Mouse (Mus musculus): ENCODE results near the gene Plagl1. TPM values are rescaled to one million over a fixed set of nuclear protein-coding genes. Genes with fewer than 3 reads are reported as not detected.

The Plagl1 gene
- polyA plus RNA-seq, 1 experiment from 2014 or later: 11.3 TPM

GRCm38 (mm10) chr10:13137906-13138305, 77.6 kb downstream of the Plagl1 start:
- 87% methylated on average over 6 of the region's 6 CpGs for WGBS (ENCODE audit: insufficient replicate concordance)
- no peak overlapping the region for H3K4me2 ChIP-seq (ENCODE audit: low read depth, low read length)
- ATAC-seq (no peak), DNase-seq (no peak)
- TF ChIP-seq CTCF (IDR thresholded peaks at IDR 0.05; ENCODE audit: low read depth) (no peak), EP300 (IDR thresholded peaks at IDR 0.05; ENCODE audit: low read depth) (no peak)
- H3K27ac ChIP-seq (ENCODE audit: low read depth): no peak overlapping the region
- no peaks in the 10 kb centered on the region for H3K36me3 ChIP-seq (replicated peaks; ENCODE audit: insufficient read depth, low read length)
- no peaks in the 10 kb centered on the region for H3K4me1 ChIP-seq (ENCODE audit: insufficient read depth)
- no peak overlapping the region for H3K4me3 ChIP-seq (ENCODE audit: low read depth, low read length)
- H3K9ac ChIP-seq (replicated peaks): no peak overlapping the region
- no peaks in the 10 kb centered on the region for H3K27me3 ChIP-seq (ENCODE audit: insufficient read depth, low read length)
- no peaks in the 10 kb centered on the region for H3K9me3 ChIP-seq (ENCODE audit: low read length)

DNA sequence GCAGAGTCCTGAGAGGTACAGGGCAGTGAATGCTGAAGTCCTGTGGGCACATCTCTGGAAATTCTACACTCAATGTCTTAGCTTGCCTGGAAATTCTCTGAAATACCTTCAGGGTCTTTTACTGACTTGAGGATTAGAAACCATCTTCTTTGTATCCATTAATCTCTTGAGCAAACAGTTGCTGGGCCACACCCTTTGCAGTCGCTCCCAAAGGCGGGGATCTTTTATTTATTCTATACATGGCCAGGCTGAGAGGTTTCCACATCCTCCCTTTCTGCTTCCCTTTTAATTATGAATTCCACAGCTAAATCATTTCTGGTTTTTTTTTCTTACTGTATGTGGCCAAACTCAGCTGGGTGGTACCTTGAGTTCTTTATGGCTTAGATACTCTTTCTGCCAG, 80.1 kb downstream of the Plagl1 start:
- TF ChIP-seq EP300 (IDR thresholded peaks at IDR 0.05; ENCODE audit: low read depth) (no peak), CTCF (IDR thresholded peaks at IDR 0.05; ENCODE audit: low read depth) (no peak)
- Histone ChIP-seq H3K9me3 (ENCODE audit: low read length) (no peaks in the 10 kb centered on the region), H3K27ac (ENCODE audit: low read depth) (no peak overlapping the region), H3K4me2 (ENCODE audit: low read depth, low read length) (no peak overlapping the region), H3K4me3 (ENCODE audit: low read depth, low read length) (no peak overlapping the region), H3K9ac (replicated peaks) (no peak overlapping the region), H3K4me1 (ENCODE audit: insufficient read depth) (no peaks in the 10 kb centered on the region), H3K27me3 (ENCODE audit: insufficient read depth, low read length) (no peaks in the 10 kb centered on the region), H3K36me3 (replicated peaks; ENCODE audit: insufficient read depth, low read length) (no peaks in the 10 kb centered on the region)
- WGBS (ENCODE audit: insufficient replicate concordance): 64% methylated on average over 2 of the region's 2 CpGs
- ATAC-seq (no peak), DNase-seq (no peak)

- DNase-seq (no peak), ATAC-seq (no peak)
- Histone ChIP-seq H3K4me3 (ENCODE audit: low read depth, low read length) (no peak overlapping the region), H3K36me3 (replicated peaks; ENCODE audit: insufficient read depth, low read length) (no peaks in the 10 kb centered on the region), H3K27ac (ENCODE audit: low read depth) (no peak overlapping the region), H3K4me2 (ENCODE audit: low read depth, low read length) (no peak overlapping the region), H3K27me3 (ENCODE audit: insufficient read depth, low read length) (no peaks in the 10 kb centered on the region), H3K9ac (replicated peaks) (no peak overlapping the region), H3K9me3 (ENCODE audit: low read length) (no peaks in the 10 kb centered on the region), H3K4me1 (ENCODE audit: insufficient read depth) (no peaks in the 10 kb centered on the region)
- TF ChIP-seq EP300 (IDR thresholded peaks at IDR 0.05; ENCODE audit: low read depth) (no peak), CTCF (IDR thresholded peaks at IDR 0.05; ENCODE audit: low read depth) (no peak)
- WGBS (ENCODE audit: insufficient replicate concordance): 80% methylated on average over 3 of the region's 3 CpGs
Measured at GRCm38 (mm10) chr10:13150435-13150834, 90.1 kb downstream of the Plagl1 start.

DNA sequence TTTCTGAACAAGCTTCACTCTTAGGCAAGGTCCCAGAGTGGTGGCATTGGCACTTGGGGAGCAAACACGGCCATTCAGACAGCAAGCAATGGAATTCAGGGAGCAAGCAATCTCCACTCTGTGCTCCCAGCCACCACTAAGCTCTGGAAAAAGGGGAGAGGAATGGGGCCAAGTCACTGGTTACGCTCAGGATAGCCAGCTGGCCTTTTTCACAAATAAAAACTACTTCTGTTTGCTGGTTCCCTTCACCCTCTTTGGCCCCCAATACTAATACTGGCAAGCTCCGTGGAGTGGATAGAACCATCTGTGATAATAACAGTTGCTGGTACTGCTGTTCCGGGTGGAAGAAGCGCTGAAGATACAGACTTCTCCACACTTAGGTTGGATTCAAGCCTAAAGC, 91.0 kb downstream of the Plagl1 start:
- Histone ChIP-seq H3K9me3 (ENCODE audit: low read length) (no peaks in the 10 kb centered on the region), H3K36me3 (replicated peaks; ENCODE audit: insufficient read depth, low read length) (no peaks in the 10 kb centered on the region), H3K27ac (ENCODE audit: low read depth) (no peak overlapping the region), H3K27me3 (ENCODE audit: insufficient read depth, low read length) (no peaks in the 10 kb centered on the region), H3K9ac (replicated peaks) (no peak overlapping the region), H3K4me3 (ENCODE audit: low read depth, low read length) (no peak overlapping the region), H3K4me1 (ENCODE audit: insufficient read depth) (no peaks in the 10 kb centered on the region), H3K4me2 (ENCODE audit: low read depth, low read length) (no peak overlapping the region)
- ATAC-seq (no peak), DNase-seq (no peak)
- 69% methylated on average over 5 of the region's 5 CpGs for WGBS (ENCODE audit: insufficient replicate concordance)
- no peak for TF ChIP-seq CTCF (IDR thresholded peaks at IDR 0.05; ENCODE audit: low read depth)
- TF ChIP-seq EP300 (IDR thresholded peaks at IDR 0.05; ENCODE audit: low read depth): no peak

DNA sequence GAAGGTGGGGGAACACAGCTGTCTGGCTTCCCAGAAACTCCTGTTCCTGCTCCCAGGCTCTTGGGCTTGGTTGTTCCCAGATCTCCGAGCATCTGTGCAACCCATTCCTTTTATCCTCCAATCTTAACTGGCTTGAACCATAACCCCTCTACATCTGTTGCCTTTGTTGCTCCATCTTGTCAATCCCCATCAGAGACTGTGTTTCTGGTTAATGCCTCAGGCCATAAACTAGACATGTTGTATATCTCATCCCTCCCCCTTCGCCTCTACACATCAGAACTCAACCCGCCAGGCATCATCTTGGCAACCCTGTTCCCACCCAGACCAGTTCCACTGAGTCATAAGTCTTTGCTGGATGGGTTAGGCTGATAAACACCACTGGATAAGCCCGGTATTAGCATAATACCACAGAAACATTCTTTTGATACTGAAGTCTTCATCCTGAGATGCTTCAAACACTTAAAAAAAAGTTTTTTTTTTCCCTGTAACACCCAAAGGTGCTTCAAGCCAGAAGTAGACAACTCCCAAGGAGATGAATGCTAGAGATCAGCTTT, 92.6 kb downstream of the Plagl1 start:
- no peak for TF ChIP-seq CTCF (IDR thresholded peaks at IDR 0.05; ENCODE audit: low read depth)
- no peak for TF ChIP-seq EP300 (IDR thresholded peaks at IDR 0.05; ENCODE audit: low read depth)
- Histone ChIP-seq H3K4me3 (ENCODE audit: low read depth, low read length) (no peak overlapping the region), H3K4me2 (ENCODE audit: low read depth, low read length) (no peak overlapping the region), H3K36me3 (replicated peaks; ENCODE audit: insufficient read depth, low read length) (no peaks in the 10 kb centered on the region), H3K9ac (replicated peaks) (no peak overlapping the region), H3K4me1 (ENCODE audit: insufficient read depth) (no peaks in the 10 kb centered on the region), H3K9me3 (ENCODE audit: low read length) (no peaks in the 10 kb centered on the region), H3K27ac (ENCODE audit: low read depth) (no peak overlapping the region), H3K27me3 (ENCODE audit: insufficient read depth, low read length) (no peaks in the 10 kb centered on the region)
- ATAC-seq (no peak), DNase-seq (no peak)
- 79% methylated on average over 4 of the region's 4 CpGs for WGBS (ENCODE audit: insufficient replicate concordance)

DNA sequence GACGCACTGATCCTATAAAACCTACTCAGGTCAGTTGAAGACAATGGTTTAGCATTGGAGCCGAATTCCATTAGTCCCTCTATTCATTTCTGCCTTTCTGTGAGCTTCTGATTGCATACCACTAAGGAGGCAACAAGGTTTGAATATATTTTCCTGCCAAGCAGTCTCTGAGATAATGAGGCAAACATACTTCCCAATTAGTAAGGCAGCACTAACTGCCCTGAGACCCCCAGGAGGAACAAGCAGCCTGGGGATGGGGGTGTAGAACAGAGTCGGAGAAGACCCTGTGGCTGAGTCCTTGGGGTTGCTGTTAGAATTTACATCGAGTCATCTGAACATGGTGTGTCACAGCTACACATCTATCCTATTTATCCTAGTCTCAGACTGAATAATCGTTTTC, 95.1 kb downstream of the Plagl1 start:
- no peaks in the 10 kb centered on the region for H3K9me3 ChIP-seq (ENCODE audit: low read length)
- H3K27me3 ChIP-seq (ENCODE audit: insufficient read depth, low read length): no peaks in the 10 kb centered on the region
- TF ChIP-seq EP300 (IDR thresholded peaks at IDR 0.05; ENCODE audit: low read depth): no peak
- no peak for TF ChIP-seq CTCF (IDR thresholded peaks at IDR 0.05; ENCODE audit: low read depth)
- H3K4me1 ChIP-seq (ENCODE audit: insufficient read depth): no peaks in the 10 kb centered on the region
- H3K9ac ChIP-seq (replicated peaks): no peak overlapping the region
- H3K4me3 ChIP-seq (ENCODE audit: low read depth, low read length): no peak overlapping the region
- ATAC-seq (no peak), DNase-seq (no peak)
- no peak overlapping the region for H3K4me2 ChIP-seq (ENCODE audit: low read depth, low read length)
- no peaks in the 10 kb centered on the region for H3K36me3 ChIP-seq (replicated peaks; ENCODE audit: insufficient read depth, low read length)
- H3K27ac ChIP-seq (ENCODE audit: low read depth): no peak overlapping the region
- WGBS (ENCODE audit: insufficient replicate concordance): 75% methylated on average over 5 of the region's 5 CpGs

DNA sequence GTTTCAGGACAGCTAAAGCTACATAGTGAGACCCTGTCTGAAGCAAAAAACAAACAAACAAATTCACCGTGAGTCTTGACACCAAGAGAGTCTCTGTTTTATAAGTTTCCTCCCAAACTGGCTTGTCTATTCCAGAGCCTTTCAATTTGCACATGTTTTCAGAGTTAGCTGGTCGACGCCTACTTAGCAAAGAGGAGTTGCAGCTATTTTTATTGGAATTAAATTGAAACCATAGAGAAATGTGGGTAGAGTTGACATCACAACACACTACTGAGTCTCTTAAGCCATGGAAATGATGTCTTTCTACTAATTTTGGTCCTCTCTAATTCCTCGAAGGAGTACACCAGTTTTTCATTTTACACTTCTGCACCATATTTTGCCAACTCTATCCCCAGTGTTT, 100.6 kb downstream of the Plagl1 start:
- no peaks in the 10 kb centered on the region for H3K4me1 ChIP-seq (ENCODE audit: insufficient read depth)
- H3K9ac ChIP-seq (replicated peaks): no peak overlapping the region
- H3K27ac ChIP-seq (ENCODE audit: low read depth): no peak overlapping the region
- H3K27me3 ChIP-seq (ENCODE audit: insufficient read depth, low read length): no peaks in the 10 kb centered on the region
- no peak for ATAC-seq
- H3K9me3 ChIP-seq (ENCODE audit: low read length): no peaks in the 10 kb centered on the region
- TF ChIP-seq CTCF (IDR thresholded peaks at IDR 0.05; ENCODE audit: low read depth): no peak
- no peak for TF ChIP-seq EP300 (IDR thresholded peaks at IDR 0.05; ENCODE audit: low read depth)
- WGBS (ENCODE audit: insufficient replicate concordance): 71% methylated on average over 4 of the region's 4 CpGs
- no peak overlapping the region for H3K4me2 ChIP-seq (ENCODE audit: low read depth, low read length)
- DNase-seq: no peak
- H3K4me3 ChIP-seq (ENCODE audit: low read depth, low read length): no peak overlapping the region
- H3K36me3 ChIP-seq (replicated peaks; ENCODE audit: insufficient read depth, low read length): no peaks in the 10 kb centered on the region
